Mouse (Mus musculus) adrenal gland, adult (tissue): ENCODE results near the gene Mansc4.
A peak's percentile ranks its signal among the peaks of the same experiment; 100 is the strongest.

Source experiments
- DNase-seq, 2 experiments: peaks; one replicate each; pipeline ENCODE4 v3.0.0; 2022 to 2023; ENCODE audit warnings: low spot score in 1 of 2; ENCODE audit not compliant: inconsistent age in 2 of 2

Mansc4 gene

GRCm38 (mm10) chr6:147086594-147087225, at the start of gene Mansc4:
Gene Mansc4 (minus strand): TSS chr6:147087032.
- DNase-seq: peak; percentile 46 to 69

GRCm38 (mm10) chr6:147127239-147127638, 40.4 kb upstream of the Mansc4 start:
- no peak for DNase-seq

GRCm38 (mm10) chr6:147121320-147121719, 34.5 kb upstream of the Mansc4 start:
- peak in 1 of 2 experiments; percentile 19 for DNase-seq

- no peak for DNase-seq
These were observed 31.4 kb upstream of the Mansc4 start for GRCm38 (mm10) chr6:147118190-147118589.

- peak in 1 of 2 experiments; percentile 27 for DNase-seq
These were observed 30.9 kb upstream of the Mansc4 start for GRCm38 (mm10) chr6:147117764-147118163.

GRCm38 (mm10) chr6:147116579-147116978, 29.7 kb upstream of the Mansc4 start:
- DNase-seq: peak; percentile 73 to 94

- DNase-seq: peak in 1 of 2 experiments; percentile 15
These were observed 22.5 kb upstream of the Mansc4 start for GRCm38 (mm10) chr6:147109283-147109682.

GRCm38 (mm10) chr6:147106716-147107115, 19.9 kb upstream of the Mansc4 start:
- DNase-seq: peak in 1 of 2 experiments; percentile 17

GRCm38 (mm10) chr6:147105529-147105928, 18.7 kb upstream of the Mansc4 start:
- DNase-seq: no peak

GRCm38 (mm10) chr6:147102293-147102692, 15.5 kb upstream of the Mansc4 start:
- DNase-seq: no peak

GRCm38 (mm10) chr6:147099458-147100277, 12.8 kb upstream of the Mansc4 start:
- no peak for DNase-seq

- no peak for DNase-seq
These were observed 10.6 kb upstream of the Mansc4 start for GRCm38 (mm10) chr6:147097346-147097929.

- no peak for DNase-seq
These were observed 10.1 kb upstream of the Mansc4 start for GRCm38 (mm10) chr6:147096934-147097333.

GRCm38 (mm10) chr6:147096109-147096508, 9.3 kb upstream of the Mansc4 start:
- no peak for DNase-seq

- DNase-seq: no peak
These were observed 7.9 kb upstream of the Mansc4 start for GRCm38 (mm10) chr6:147094771-147095170.

- peak; percentile 60 to 83 for DNase-seq
These were observed 5.3 kb upstream of the Mansc4 start for GRCm38 (mm10) chr6:147092136-147092535.

- DNase-seq: peak; percentile 86 to 95
These were observed 4.6 kb upstream of the Mansc4 start, which contains the start of gene Klhl42 for GRCm38 (mm10) chr6:147091136-147092120. Gene Klhl42 (plus strand): TSS chr6:147091379.

- DNase-seq: no peak
These were observed 3.4 kb upstream of the Mansc4 start for GRCm38 (mm10) chr6:147090191-147090590.

- no peak for DNase-seq
These were observed 1.7 kb upstream of the Mansc4 start for GRCm38 (mm10) chr6:147088517-147088916.

- no peak for DNase-seq
These were observed 904 bp upstream of the Mansc4 start for GRCm38 (mm10) chr6:147087736-147088135.
